Mouse (Mus musculus) common myeloid progenitor, adult 5-6 weeks (primary cell): ENCODE data around the gene Traf2. TPM values are rescaled to one million over a fixed set of nuclear protein-coding genes. Genes with fewer than 3 reads are reported as not detected.
A peak's percentile ranks its signal among the peaks of the same experiment; 100 is the strongest.

ENCODE experiments used
- ATAC-seq: replicated peaks from 2 replicates; pipeline ENCODE4 v1.8.0; 2016; ENCODE audit warnings: low read depth, mild to moderate bottlenecking, moderate TSS enrichment, inconsistent platforms; ENCODE audit not compliant: poor library complexity, severe bottlenecking
- total RNA-seq: library from RNA; stranded (forward); fragments of 200-1000, 187-1606 nt; gene quantifications from 2 replicates; pipeline ENCODE4 v1.2.3, GENCODE M21; 2017

Traf2 gene
- 11.5 and 15.8 TPM in 2 replicates for total RNA-seq

- ATAC-seq: peak; percentile 99
Observed at GRCm38 (mm10) chr2:25546811-25547491, at the start of gene Traf2. TSS of gene Traf2 (minus strand) at chr2:25546940.

- peak; percentile 84 for ATAC-seq
Observed at GRCm38 (mm10) chr2:25591863-25592262, 45.1 kb upstream of the Traf2 start.

- ATAC-seq: no peak
Observed at GRCm38 (mm10) chr2:25588227-25588907, 41.6 kb upstream of the Traf2 start.

- no peak for ATAC-seq
Observed at GRCm38 (mm10) chr2:25587290-25587689, 40.5 kb upstream of the Traf2 start.

GRCm38 (mm10) chr2:25585601-25586000 lies 38.9 kb upstream of the Traf2 start:
- no peak for ATAC-seq

GRCm38 (mm10) chr2:25584856-25585255 lies 38.1 kb upstream of the Traf2 start:
- no peak for ATAC-seq

GRCm38 (mm10) chr2:25584152-25584551 lies 37.4 kb upstream of the Traf2 start:
- no peak for ATAC-seq

GRCm38 (mm10) chr2:25583571-25583970 lies 36.8 kb upstream of the Traf2 start:
- ATAC-seq: no peak

GRCm38 (mm10) chr2:25583120-25583481 lies 36.4 kb upstream of the Traf2 start:
- ATAC-seq: no peak

- ATAC-seq: peak; percentile 40
Observed at GRCm38 (mm10) chr2:25582466-25583119, 35.9 kb upstream of the Traf2 start.

- ATAC-seq: 0 out of 2 replicates have a peak, but pooled peaks have one; percentile 9
Observed at GRCm38 (mm10) chr2:25581901-25582301, 35.2 kb upstream of the Traf2 start.

- peak; percentile 73 for ATAC-seq
Observed at GRCm38 (mm10) chr2:25581294-25581864, 34.6 kb upstream of the Traf2 start, which contains the start of gene Ajm1. TSS of gene Ajm1 (minus strand) at chr2:25581757.

GRCm38 (mm10) chr2:25580621-25581101 lies 33.9 kb upstream of the Traf2 start:
- ATAC-seq: no peak

- no peak for ATAC-seq
Observed at GRCm38 (mm10) chr2:25579737-25580460, 33.2 kb upstream of the Traf2 start.

GRCm38 (mm10) chr2:25578796-25579736 lies 32.3 kb upstream of the Traf2 start:
- ATAC-seq: no peak

- no peak for ATAC-seq
Observed at GRCm38 (mm10) chr2:25577951-25578795, 31.4 kb upstream of the Traf2 start.

GRCm38 (mm10) chr2:25576965-25577891 lies 30.5 kb upstream of the Traf2 start:
- ATAC-seq: no peak
